Mouse (Mus musculus) gastrocnemius, adult 18-20 months (tissue): ENCODE data around the gene Gm37240. TPM values are rescaled to one million over a fixed set of nuclear protein-coding genes. Genes with fewer than 3 reads are reported as not detected.

Experiments
- DNase-seq: peaks from one replicate; pipeline ENCODE4 v3.0.0; 2021; ENCODE audit warnings: low spot score
- total RNA-seq, 2 experiments: library from RNA; stranded (reverse); gene quantifications; 2 replicates each; pipeline ENCODE4 v1.2.3; 2021

Gm37240 gene
- total RNA-seq, 2 experiments from 2014 or later = 30.2 to 34.0 TPM

- DNase-seq = peak; percentile 73
These were observed 1043.7 kb downstream of the Gm37240 start for GRCm38 (mm10) chr3:84843594-84843993.

GRCm38 (mm10) chr3:84842793-84843192, 1044.5 kb downstream of the Gm37240 start:
- no peak for DNase-seq

DNA sequence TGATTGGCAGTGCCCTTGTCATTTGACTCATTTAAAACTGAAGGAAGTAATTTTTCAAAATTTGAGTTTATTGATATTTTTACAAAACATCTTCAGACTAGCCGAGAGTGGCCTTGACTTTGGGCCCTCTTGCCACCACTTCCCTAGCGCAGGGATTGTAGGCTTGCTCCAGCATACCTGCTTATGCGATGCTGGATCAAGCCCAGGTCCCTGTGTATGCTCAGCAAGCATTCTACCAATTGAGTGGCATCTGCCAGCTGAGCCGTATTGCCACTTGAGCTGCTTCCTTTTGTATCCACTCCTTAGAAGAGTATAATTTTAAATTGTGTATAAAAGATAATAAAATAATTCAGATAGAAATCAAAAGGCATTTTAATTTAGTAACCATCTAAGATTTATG, 1046.0 kb downstream of the Gm37240 start:
- DNase-seq = no peak

DNA sequence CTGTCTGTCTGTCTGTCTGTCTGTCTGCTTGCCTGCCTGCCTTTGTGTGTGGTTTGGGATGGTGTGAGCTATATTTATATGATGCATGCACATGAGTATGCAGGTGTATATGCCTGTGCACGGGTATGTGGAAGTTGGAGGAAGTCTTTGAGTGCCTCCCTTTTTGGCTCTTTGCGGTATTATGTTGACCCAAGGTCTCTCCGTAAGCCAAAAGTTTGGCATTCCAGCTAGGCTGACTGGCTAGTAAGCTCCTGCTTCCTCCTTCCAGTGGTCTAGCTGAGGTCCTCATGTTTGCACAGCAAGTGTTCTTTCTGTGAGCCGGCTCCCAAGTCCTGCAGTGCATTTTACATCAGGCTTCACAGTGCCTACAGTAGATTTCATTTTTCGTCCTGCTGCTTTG, 1047.8 kb downstream of the Gm37240 start:
- no peak for DNase-seq

GRCm38 (mm10) chr3:84837984-84838383, 1049.3 kb downstream of the Gm37240 start:
- DNase-seq = no peak

- DNase-seq = no peak
These were observed 1051.3 kb downstream of the Gm37240 start for GRCm38 (mm10) chr3:84836029-84836428.

DNA sequence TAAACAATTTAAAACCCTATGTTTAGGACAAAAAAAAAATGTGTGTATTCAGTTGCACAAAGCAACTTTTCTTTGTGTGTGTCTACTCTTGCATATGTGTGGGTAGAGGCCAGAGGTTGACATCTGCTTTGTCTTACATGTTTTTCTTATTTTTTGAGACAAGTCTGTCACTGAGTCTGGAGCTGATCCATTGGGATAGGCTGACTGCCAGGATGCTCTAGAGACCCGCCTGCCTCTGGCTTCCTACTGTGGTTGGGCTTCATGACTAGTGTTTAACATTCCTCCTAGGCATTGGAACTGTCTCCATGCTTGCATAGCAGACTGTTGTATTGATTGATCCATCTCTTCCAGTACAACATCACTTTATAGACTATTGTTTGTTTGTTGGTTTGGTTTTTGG, 1058.0 kb downstream of the Gm37240 start:
- no peak for DNase-seq

- DNase-seq = no peak
These were observed 1059.7 kb downstream of the Gm37240 start for GRCm38 (mm10) chr3:84827617-84828016.

DNA sequence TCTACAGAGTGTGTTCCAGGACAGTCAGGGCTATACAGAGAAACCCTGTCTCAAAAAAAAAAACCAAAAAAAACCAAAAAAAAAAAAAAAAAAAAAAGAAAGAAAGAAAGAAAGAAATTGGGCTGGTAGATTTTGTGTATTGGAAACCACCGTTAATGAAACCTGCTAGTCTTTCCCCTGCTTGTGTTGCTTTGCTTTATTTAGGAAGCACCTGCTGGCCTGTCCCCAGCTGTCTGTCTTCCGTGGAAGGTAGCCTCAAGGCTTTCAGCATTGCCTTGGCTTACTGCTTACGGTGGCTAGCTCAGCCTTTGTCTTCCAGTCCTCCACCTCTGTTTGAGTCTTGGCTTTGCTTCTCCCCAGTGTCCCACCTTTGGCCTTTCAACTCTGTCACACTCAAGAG, 1060.4 kb downstream of the Gm37240 start:
- DNase-seq = no peak

GRCm38 (mm10) chr3:84826405-84826804, 1060.9 kb downstream of the Gm37240 start:
- no peak for DNase-seq

- no peak for DNase-seq
These were observed 1061.3 kb downstream of the Gm37240 start for GRCm38 (mm10) chr3:84825990-84826389.

GRCm38 (mm10) chr3:84820654-84821201, 1066.6 kb downstream of the Gm37240 start:
- DNase-seq = no peak

GRCm38 (mm10) chr3:84816951-84817350, 1070.4 kb downstream of the Gm37240 start:
- no peak for DNase-seq

GRCm38 (mm10) chr3:84815461-84815860, 1071.9 kb downstream of the Gm37240 start:
- DNase-seq = peak; percentile 8

DNA sequence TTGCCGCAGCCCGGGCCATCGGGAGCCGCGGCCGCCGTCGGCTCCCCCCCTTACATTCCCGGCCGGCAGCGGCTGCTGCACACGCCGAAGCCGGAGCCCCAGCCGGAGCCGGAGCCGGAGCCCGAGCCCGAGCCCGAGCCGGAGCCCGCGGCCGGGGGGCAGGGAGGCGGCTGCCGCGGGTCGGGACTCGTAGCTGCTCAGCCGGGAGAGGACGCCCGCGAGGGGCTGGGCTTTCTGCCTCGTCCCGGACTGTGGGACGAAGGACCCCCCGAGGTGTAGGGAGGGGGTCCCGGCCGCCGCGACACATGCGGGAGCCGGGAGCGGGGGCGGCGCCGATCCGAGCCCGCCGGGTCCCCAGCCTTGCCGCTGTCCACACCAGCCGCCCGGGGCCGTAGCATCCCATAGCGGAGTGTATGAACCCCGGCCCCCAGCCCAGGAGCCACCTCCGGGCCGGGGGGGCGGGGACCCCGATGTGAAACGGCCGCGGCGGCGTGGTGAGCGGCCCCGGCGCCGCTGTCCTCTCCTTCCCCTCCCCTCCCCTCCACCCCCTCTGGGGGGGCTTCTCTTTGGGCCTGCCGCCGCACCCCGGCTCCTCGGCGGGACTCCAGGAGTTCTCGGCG, 1072.4 kb downstream of the Gm37240 start, which contains the start of gene Fbxw7:
Gene Fbxw7, plus strand, starts transcription at position 507 of the 620 bp plus-strand sequence.
- no peak for DNase-seq

DNA sequence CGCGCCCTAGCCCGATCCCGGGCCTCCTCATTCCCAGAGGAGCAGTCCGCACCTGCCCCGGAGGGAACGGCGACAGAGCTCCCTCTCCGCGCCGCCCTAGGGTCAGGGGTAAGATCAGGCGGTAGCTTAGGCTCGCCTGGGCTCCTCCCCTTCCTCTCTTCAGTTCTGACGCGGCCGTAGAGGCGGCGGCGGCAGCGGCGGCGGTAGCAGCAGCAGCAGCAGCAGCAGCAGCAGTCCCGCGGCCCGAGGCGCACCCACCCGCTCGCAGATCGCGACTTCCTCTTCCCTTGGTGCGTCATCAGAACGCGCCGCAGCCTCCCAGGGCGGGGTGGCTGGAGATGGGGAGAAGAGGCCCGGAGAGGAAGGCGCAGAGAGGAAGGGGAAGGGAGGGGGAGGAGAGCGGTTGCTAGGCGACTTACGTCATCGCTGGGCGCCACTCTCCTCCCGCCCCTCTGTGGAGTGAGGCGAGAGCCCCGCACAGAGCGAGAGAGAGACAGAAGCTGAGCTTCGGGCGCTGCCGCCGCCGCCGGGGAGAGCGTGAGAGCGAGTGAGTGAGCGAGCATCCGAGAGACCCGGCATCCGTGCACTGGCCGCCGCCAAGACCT, 1073.1 kb downstream of the Gm37240 start:
- peak; percentile 100 for DNase-seq

DNA sequence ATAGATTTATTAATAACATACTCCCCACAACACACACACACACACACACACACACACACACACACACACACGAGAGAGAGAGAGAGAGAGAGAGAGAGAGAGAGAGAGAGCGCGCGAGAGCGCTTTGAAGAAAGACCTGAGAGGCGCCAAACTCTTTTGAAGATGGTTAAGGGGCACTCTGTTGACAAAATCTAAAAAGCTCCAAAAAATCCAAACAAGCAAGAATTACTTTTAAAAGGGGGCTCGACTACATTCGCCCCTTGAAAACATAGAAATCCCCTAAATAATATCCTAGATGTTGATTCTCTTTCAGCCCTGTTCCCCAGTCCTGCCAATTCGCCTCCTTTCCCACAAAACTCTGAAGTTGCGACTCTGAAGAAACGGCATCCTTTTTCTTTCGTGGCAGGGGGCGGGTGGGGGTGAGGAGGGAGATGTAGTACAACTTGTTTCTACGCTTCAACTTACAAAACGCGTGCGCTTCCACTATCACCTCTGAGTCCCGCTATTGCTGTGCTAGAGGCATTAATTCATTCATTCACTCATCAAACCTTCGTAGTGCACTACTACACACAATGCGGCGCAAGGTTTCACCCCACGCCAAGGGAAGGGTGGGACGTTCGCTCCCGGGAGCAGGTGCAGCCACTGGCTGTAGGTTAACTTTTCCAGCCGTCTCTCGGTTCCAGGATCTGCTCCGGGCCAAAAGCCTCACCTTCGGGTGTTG, 1073.7 kb downstream of the Gm37240 start:
- DNase-seq = no peak

DNA sequence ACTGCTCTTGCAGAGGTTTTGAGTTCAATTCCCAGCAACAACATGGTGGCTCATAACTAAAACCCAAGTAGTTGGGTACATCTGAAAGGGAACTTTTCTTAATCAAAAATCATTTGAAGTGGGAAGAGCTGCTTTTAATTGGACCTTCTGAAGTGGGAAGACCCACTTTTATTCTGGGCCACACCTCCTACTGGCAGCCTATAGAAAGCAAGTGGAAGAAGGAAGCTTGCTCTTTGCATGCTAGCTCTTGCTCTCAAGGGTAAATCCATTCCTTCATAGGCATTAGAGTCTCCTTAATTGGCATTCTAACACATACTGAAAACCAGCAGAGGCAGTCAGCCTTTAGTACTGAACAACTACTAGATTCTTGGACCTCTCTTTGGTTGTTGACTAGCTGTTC, 1076.5 kb downstream of the Gm37240 start:
- no peak for DNase-seq

GRCm38 (mm10) chr3:84808906-84809305, 1078.4 kb downstream of the Gm37240 start:
- no peak for DNase-seq

DNA sequence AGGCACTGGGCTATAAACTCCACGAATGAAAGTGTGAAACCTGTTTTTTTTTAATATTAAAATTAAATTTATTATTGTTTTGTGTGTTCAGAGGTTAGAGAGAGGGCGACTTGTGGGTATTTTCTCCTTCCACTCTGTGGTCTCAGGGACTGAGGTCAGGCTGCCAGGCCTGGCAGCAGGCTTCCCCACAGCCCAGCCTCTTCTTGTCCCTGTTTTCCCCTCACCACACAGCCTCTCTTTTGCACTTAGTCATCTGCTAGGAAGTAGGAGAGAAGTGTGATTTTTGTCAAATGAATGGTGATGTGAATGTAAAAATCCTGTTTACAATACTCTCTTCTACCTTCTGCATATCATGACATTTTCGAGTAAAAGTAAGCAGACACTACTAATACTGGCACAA, 1079.5 kb downstream of the Gm37240 start:
- DNase-seq = no peak

- no peak for DNase-seq
These were observed 1081.1 kb downstream of the Gm37240 start for GRCm38 (mm10) chr3:84806206-84806605.

DNA sequence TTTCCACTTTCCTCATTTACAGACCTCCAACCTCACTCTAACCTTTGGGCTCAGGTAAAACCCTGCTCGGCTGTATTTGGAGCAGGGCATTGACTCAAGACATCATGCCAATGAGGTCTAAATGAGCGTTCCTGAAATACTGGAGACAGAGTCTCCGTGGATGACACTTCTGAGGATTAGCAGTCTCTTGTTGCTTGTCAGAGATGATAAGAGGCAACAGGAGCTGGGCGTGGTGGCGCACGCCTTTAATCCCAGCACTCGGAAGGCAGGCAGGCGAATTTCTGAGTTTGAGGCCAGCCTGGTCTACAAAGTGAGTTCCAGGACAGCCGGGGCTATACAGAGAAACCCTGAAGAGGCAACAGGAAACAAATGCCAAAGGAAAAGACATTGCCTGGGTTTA, 1083.3 kb downstream of the Gm37240 start:
- no peak for DNase-seq
